Mouse (Mus musculus) bone marrow, adult 2 months (tissue): ENCODE measurements at regions not wholly inside any gene's neighbourhood (a gene's known extent, or its start where the extent isn't known, plus 50 kb on each side); places are given as distances from the start of the nearest gene placed in this dataset.

ENCODE experiments used
- H3K27ac ChIP-seq: fragments of 200-500 bp; 2 replicates; pipeline ENCODE4 v1.5.1; 2012; ENCODE audit warnings: low read depth, mild to moderate bottlenecking, control low read depth, inconsistent platforms, low read length; ENCODE audit not compliant: control insufficient read depth, poor library complexity, insufficient read depth
- H3K4me1 ChIP-seq: fragments of 200-500 bp; 2 replicates; pipeline ENCODE4 v1.6.1; 2011; ENCODE audit warnings: low read length; ENCODE audit not compliant: control insufficient read depth, insufficient read depth
- H3K4me3 ChIP-seq: fragments of 200-500 bp; replicated peaks from 2 replicates; pipeline ENCODE3; 2011; ENCODE audit warnings: mild to moderate bottlenecking, low read depth, low read length, control low read depth; ENCODE audit not compliant: control insufficient read depth
- CTCF ChIP-seq: fragments of 200-500 bp; IDR thresholded peaks from 2 replicates; pipeline ENCODE4 v1.5.1; 2011; ENCODE audit warnings: low read length, control low read depth; ENCODE audit not compliant: control insufficient read depth, insufficient read depth
- POLR2A ChIP-seq: fragments of 200-500 bp; IDR thresholded peaks from 2 replicates; pipeline ENCODE4 v1.6.1; 2011; ENCODE audit warnings: low read depth, mild to moderate bottlenecking, control low read depth, low read length, borderline replicate concordance; ENCODE audit not compliant: control insufficient read depth
- WGBS: fragments of 180-500 bp; shearing (Covaris S2); methylation state at CpG from one replicate; pipeline ENCODE4 v1.1.7; 2018; 5-methylcytosine and 5-hydroxymethylcytosine counted together

DNA sequence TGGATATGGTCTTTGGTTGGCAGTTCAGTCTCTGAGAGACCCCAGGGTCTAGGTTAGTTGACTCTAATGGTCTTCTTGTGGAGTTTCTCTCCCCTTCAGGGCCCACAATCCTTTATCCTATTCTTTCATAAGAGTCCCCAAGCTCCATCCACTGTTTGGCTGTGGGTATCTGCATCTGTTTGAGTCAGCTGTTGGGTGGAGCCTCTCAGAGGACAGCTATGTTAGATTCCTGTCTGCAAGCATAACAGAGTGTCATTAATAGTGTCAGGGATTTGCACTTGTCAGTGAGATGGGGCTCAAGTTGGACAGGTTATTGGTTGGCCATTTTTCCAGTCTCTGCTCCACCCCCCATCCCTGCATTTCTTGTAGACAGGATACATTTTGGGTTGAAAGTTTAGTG is 306.9 kb upstream of the Eif4g2 start:
- no peak overlapping the region for H3K4me3 ChIP-seq

DNA sequence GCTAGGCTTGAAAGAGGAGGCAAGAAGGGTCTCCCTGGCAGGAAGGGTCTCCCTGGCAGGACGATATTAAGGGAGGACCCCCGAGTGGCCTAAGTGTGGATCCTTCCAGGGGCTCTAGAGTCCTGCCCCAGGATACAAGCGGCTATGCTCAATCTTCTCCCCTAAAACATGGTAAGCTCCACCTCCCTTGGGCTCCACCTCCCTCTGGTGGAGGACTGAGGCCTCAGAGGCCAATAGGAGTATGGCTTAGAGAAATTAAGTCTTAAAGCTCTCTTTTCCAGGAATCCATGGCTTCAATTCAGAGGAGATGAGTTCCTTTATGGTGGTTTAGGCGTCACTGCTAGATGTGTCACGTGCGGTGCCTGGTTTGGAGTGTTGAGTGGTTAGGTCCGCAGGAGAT is 291.7 kb upstream of the Eif4g2 start:
- Histone ChIP-seq H3K27ac (no peak overlapping the region), H3K4me1 (no peaks in the 10 kb centered on the region; the same call in 1 of the 2 replicates), H3K4me3 (no peak overlapping the region)
- WGBS = 90% methylated on average over 7 of the region's 7 CpGs
- TF ChIP-seq POLR2A = no peak
- no peak for TF ChIP-seq CTCF

More for the DNA sequence above, 306.9 kb upstream of the Eif4g2 start:
- TF ChIP-seq POLR2A (no peak), CTCF (no peak)
- Histone ChIP-seq H3K4me1 (no peaks in the 10 kb centered on the region), H3K27ac (no peak overlapping the region)

DNA sequence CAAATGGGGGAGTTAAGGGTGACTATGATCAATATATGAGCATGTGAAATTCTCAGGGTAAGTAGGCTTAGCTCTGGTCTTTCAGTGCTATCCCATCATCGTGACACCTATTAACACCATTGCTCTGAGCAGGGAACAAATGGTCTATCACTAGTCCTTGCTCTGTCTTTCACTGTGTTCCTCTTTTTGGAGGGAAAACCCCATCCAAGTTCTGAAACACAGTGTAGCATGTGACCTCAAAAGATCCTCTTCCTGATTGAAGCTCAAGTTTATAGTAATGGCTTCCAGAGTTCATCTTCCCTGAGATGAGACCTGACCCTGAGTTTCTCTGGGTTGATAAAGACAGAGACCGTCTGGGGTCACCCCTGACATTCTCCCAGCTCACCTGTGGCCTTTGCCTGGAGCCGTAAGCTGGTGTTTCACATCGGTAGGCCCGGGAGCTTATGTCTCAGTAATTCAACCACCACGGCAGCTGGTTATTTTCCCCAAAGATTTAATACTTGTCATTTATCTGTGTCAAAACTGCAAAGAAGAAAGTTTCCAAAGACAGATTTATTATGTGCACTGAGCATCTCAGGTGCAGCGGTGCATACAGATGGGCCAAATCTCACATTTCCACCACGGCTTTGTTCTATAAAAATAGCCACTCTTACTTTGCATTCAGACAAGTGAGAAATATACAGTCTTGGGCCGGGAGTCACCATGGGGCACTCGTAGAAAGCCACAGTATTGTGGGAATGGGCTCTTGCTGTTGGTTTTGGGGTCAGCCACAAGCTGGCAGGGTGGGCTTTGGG is 290.7 kb upstream of the Eif4g2 start:
- no peak overlapping the region for H3K4me3 ChIP-seq
- WGBS = 81% methylated on average over 10 of the region's 10 CpGs
- TF ChIP-seq CTCF (no peak), POLR2A (no peak)
- H3K27ac ChIP-seq = no peak overlapping the region
- no peaks in the 10 kb centered on the region; the same call in 1 of the 2 replicates for H3K4me1 ChIP-seq

GRCm38 (mm10) chr7:111370421-111370887 is 287.6 kb upstream of the Eif4g2 start:
- no peak overlapping the region for H3K27ac ChIP-seq
- TF ChIP-seq POLR2A (no peak), CTCF (no peak)
- 7% methylated on average over 2 of the region's 2 CpGs for WGBS

GRCm38 (mm10) chr7:111368296-111369004 is 285.6 kb upstream of the Eif4g2 start:
- Histone ChIP-seq H3K4me3 (no peak overlapping the region), H3K27ac (no peak overlapping the region), H3K4me1 (no peaks in the 10 kb centered on the region)
- no peak for TF ChIP-seq CTCF
- TF ChIP-seq POLR2A = no peak
- WGBS = 76% methylated on average over 2 of the region's 2 CpGs

More at GRCm38 (mm10) chr7:111370421-111370887, 287.6 kb upstream of the Eif4g2 start:
- Histone ChIP-seq H3K4me1 (no peaks in the 10 kb centered on the region; the same call in 1 of the 2 replicates), H3K4me3 (no peak overlapping the region)

DNA sequence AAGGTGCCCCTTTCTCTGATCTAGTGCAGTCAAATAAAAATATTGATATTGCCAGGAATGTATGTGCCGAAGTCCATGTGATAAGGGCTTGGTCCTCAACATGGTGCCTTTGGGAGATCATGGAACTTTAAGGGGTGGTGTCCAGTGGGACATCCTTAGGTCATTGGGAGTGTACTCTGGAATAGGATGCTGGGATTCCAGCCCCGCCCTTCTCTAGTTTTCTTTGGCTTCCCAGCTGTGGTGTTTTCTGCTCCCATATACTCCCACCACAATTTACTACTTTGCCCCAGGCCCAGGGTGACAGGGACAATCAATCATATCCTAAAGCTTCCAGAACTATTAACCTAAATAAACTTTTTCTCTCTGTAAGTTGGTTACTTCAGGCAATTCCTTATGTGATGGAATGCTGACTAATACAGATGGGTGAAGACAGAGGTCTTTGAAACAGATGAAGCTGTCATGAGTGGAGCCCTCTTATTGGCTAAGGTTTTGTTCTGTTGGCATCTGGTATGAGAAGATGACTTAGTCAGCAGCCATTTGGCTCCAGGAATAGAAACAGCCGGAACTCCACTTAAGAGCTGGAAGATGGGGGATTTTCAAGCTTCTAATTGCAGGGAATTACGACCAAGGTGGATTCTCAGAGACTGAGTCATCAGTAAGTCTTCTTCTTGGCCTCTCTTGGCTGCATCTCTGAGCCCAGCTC is 284.3 kb upstream of the Eif4g2 start:
- H3K27ac ChIP-seq = no peak overlapping the region
- H3K4me3 ChIP-seq = no peak overlapping the region
- TF ChIP-seq CTCF (no peak), POLR2A (no peak)
- 72% methylated on average over 4 of the region's 4 CpGs for WGBS
- H3K4me1 ChIP-seq = no peaks in the 10 kb centered on the region

DNA sequence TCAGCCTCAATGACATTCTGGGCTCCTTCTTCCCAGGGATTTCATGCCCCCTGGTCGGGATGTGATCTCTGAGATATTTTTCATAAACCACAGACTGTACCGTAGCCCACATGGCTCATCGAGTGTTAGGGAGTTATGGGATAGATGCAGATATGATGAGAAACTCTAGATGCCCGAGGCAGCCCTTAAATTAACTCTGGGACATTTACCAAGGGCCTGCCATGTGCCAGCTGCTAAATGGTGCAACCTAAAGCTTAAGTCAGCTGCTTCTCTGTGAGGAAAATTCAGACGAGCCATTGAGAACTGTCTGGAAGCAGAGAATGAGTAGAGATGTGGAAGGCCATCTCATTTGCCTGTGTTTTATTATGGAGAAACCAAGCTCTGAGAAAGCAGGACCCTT is 282.6 kb upstream of the Eif4g2 start:
- no peaks in the 10 kb centered on the region for H3K4me1 ChIP-seq
- no peak overlapping the region for H3K27ac ChIP-seq
- 71% methylated on average over 5 of the region's 5 CpGs for whole genome bisulfite sequencing
- no peak overlapping the region for H3K4me3 ChIP-seq
- no peak for TF ChIP-seq CTCF
- TF ChIP-seq POLR2A = no peak

- Histone ChIP-seq H3K4me1 (no peaks in the 10 kb centered on the region), H3K4me3 (no peak overlapping the region), H3K27ac (no peak overlapping the region)
- TF ChIP-seq CTCF (no peak), POLR2A (no peak)
- 70% methylated on average over 5 of the region's 5 CpGs for WGBS
These were observed 280.4 kb upstream of the Eif4g2 start for GRCm38 (mm10) chr7:111363206-111363605.
